Mouse (Mus musculus): ENCODE measurements at regions not wholly inside any gene's neighbourhood (a gene's known extent, or its start where the extent isn't known, plus 50 kb on each side); places are given as distances from the start of the nearest gene placed in this dataset.

DNA sequence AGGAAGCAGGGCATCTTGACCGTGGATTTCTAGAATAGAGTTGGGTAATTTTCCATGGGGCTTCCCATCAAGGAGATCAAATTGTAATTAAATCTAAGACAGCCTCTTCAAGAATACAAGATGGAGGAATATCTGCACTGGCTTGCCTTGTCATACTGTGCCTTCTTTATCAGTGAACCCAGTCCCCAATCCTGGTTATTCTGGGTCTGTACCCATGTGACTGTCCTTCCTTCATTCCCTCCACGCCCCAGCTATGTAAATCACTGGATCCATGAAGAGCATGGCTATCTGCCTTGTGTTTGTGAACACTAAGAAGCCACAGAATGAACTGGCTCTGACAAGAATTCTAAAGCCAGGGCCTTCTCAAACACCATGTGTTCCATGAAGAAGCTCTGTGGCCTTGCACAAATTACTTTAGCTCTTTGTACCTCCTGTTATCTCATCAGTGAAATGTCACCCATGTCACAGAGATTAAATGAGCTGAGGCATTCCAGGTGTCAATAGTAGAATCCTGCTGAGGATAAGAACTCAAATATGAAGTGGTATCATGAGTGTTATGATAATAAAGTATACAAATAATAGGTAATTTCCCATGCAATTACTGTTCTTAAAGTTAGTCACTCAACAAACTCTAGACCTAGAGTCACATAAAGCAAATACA is 637.0 kb upstream of the Cdh11 start:
- Histone ChIP-seq H3K79me3 (ENCODE audit: low read depth) (no peaks in the 10 kb centered on the region), H3K79me2 (ENCODE audit: control insufficient read depth, insufficient read depth) (no peaks in the 10 kb centered on the region), H3K27me3 (ENCODE audit: control insufficient read depth, insufficient read depth, insufficient read length) (no peaks in the 10 kb centered on the region), H3ac (ENCODE audit: control insufficient read depth, insufficient read length, low read depth) (no peak overlapping the region), H3K36me3 (ENCODE audit: control insufficient read depth, insufficient read depth) (no peaks in the 10 kb centered on the region), H3K4me3 (ENCODE audit: insufficient read depth, poor library complexity, severe bottlenecking) (no peak overlapping the region)
- TF ChIP-seq FOSL1 (IDR thresholded peaks at IDR 0.05; ENCODE audit: insufficient read depth, low read length, poor library complexity, severe bottlenecking) (no peak), CTCF (IDR thresholded peaks at IDR 0.05; ENCODE audit: control insufficient read depth, insufficient read depth, insufficient read length) (no peak), CEBPB (IDR thresholded peaks at IDR 0.05; ENCODE audit: low read depth) (no peak), USF1 (IDR thresholded peaks at IDR 0.05; ENCODE audit: low read depth) (no peak), MAX (IDR thresholded peaks at IDR 0.05) (no peak), MYOD1 (IDR thresholded peaks at IDR 0.05; ENCODE audit: control insufficient read depth, insufficient read length, low read depth) (no peak), MYOG (IDR thresholded peaks at IDR 0.05; ENCODE audit: control insufficient read depth, extremely low read depth, insufficient read length) (no peak)

GRCm38 (mm10) chr8:103425967-103426366 is 640.5 kb upstream of the Cdh11 start:
- no peak overlapping the region for H3K4me3 ChIP-seq (ENCODE audit: insufficient read depth, poor library complexity, severe bottlenecking)
- H3K79me2 ChIP-seq (ENCODE audit: control insufficient read depth, insufficient read depth) = no peaks in the 10 kb centered on the region
- no peak overlapping the region for H3ac ChIP-seq (ENCODE audit: control insufficient read depth, insufficient read length, low read depth)
- no peaks in the 10 kb centered on the region for H3K36me3 ChIP-seq (ENCODE audit: control insufficient read depth, insufficient read depth)
- no peaks in the 10 kb centered on the region for H3K79me3 ChIP-seq (ENCODE audit: low read depth)
- H3K27me3 ChIP-seq (ENCODE audit: control insufficient read depth, insufficient read depth, insufficient read length) = no peaks in the 10 kb centered on the region
- TF ChIP-seq CTCF (IDR thresholded peaks at IDR 0.05; ENCODE audit: control insufficient read depth, insufficient read depth, insufficient read length) (no peak), MAX (IDR thresholded peaks at IDR 0.05) (no peak), MYOG (IDR thresholded peaks at IDR 0.05; ENCODE audit: control insufficient read depth, extremely low read depth, insufficient read length) (no peak), CEBPB (IDR thresholded peaks at IDR 0.05; ENCODE audit: low read depth) (no peak), MYOD1 (IDR thresholded peaks at IDR 0.05; ENCODE audit: control insufficient read depth, insufficient read length, low read depth) (no peak), USF1 (IDR thresholded peaks at IDR 0.05; ENCODE audit: low read depth) (no peak), FOSL1 (IDR thresholded peaks at IDR 0.05; ENCODE audit: insufficient read depth, low read length, poor library complexity, severe bottlenecking) (no peak)

GRCm38 (mm10) chr8:103430874-103431492 is 645.5 kb upstream of the Cdh11 start:
- TF ChIP-seq MAX (IDR thresholded peaks at IDR 0.05) (no peak), CTCF (IDR thresholded peaks at IDR 0.05; ENCODE audit: control insufficient read depth, insufficient read depth, insufficient read length) (no peak), CEBPB (IDR thresholded peaks at IDR 0.05; ENCODE audit: low read depth) (no peak), USF1 (IDR thresholded peaks at IDR 0.05; ENCODE audit: low read depth) (no peak), MYOD1 (IDR thresholded peaks at IDR 0.05; ENCODE audit: control insufficient read depth, insufficient read length, low read depth) (no peak), MYOG (IDR thresholded peaks at IDR 0.05; ENCODE audit: control insufficient read depth, extremely low read depth, insufficient read length) (no peak), FOSL1 (IDR thresholded peaks at IDR 0.05; ENCODE audit: insufficient read depth, low read length, poor library complexity, severe bottlenecking) (no peak)
- H3K79me2 ChIP-seq (ENCODE audit: control insufficient read depth, insufficient read depth) = no peaks in the 10 kb centered on the region
- H3K79me3 ChIP-seq (ENCODE audit: low read depth) = no peaks in the 10 kb centered on the region
- no peaks in the 10 kb centered on the region for H3K27me3 ChIP-seq (ENCODE audit: control insufficient read depth, insufficient read depth, insufficient read length)
- H3K4me3 ChIP-seq (ENCODE audit: insufficient read depth, poor library complexity, severe bottlenecking) = no peak overlapping the region
- H3ac ChIP-seq (ENCODE audit: control insufficient read depth, insufficient read length, low read depth) = no peak overlapping the region
- H3K36me3 ChIP-seq (ENCODE audit: control insufficient read depth, insufficient read depth) = no peaks in the 10 kb centered on the region

DNA sequence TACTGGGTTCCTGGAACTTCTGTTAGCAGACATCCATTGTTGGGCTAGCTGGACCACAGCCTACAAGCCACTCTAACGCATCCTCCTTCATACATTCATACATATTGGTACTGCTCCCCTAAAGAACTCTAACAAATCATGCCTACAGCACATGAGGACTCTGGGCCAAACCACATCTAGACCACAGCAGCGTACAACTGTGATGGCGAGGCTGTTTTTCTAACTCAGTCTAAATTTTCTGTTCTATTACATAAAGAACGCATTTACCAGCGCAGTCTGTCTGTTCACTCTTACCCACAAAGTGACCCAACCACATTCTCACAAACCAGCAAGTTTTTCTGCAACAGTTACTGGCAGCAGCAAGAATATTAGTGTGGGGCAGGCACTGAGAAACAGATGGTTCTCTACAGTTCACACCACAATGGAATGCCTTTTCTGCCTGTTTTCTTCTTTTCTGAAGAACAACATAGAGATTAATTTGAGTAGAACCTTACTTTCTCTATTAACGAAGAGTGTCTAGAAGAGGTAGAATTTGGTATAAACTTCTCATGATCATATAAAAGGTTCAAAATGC is 648.2 kb upstream of the Cdh11 start:
- Histone ChIP-seq H3K79me3 (ENCODE audit: low read depth) (no peaks in the 10 kb centered on the region), H3K4me3 (ENCODE audit: insufficient read depth, poor library complexity, severe bottlenecking) (no peak overlapping the region), H3K27me3 (ENCODE audit: control insufficient read depth, insufficient read depth, insufficient read length) (no peaks in the 10 kb centered on the region), H3K79me2 (ENCODE audit: control insufficient read depth, insufficient read depth) (no peaks in the 10 kb centered on the region), H3K36me3 (ENCODE audit: control insufficient read depth, insufficient read depth) (no peaks in the 10 kb centered on the region), H3ac (ENCODE audit: control insufficient read depth, insufficient read length, low read depth) (no peak overlapping the region)
- TF ChIP-seq CEBPB (IDR thresholded peaks at IDR 0.05; ENCODE audit: low read depth) (no peak), MYOG (IDR thresholded peaks at IDR 0.05; ENCODE audit: control insufficient read depth, extremely low read depth, insufficient read length) (no peak), USF1 (IDR thresholded peaks at IDR 0.05; ENCODE audit: low read depth) (no peak), CTCF (IDR thresholded peaks at IDR 0.05; ENCODE audit: control insufficient read depth, insufficient read depth, insufficient read length) (no peak), FOSL1 (IDR thresholded peaks at IDR 0.05; ENCODE audit: insufficient read depth, low read length, poor library complexity, severe bottlenecking) (no peak), MAX (IDR thresholded peaks at IDR 0.05) (no peak), MYOD1 (IDR thresholded peaks at IDR 0.05; ENCODE audit: control insufficient read depth, insufficient read length, low read depth) (no peak)

DNA sequence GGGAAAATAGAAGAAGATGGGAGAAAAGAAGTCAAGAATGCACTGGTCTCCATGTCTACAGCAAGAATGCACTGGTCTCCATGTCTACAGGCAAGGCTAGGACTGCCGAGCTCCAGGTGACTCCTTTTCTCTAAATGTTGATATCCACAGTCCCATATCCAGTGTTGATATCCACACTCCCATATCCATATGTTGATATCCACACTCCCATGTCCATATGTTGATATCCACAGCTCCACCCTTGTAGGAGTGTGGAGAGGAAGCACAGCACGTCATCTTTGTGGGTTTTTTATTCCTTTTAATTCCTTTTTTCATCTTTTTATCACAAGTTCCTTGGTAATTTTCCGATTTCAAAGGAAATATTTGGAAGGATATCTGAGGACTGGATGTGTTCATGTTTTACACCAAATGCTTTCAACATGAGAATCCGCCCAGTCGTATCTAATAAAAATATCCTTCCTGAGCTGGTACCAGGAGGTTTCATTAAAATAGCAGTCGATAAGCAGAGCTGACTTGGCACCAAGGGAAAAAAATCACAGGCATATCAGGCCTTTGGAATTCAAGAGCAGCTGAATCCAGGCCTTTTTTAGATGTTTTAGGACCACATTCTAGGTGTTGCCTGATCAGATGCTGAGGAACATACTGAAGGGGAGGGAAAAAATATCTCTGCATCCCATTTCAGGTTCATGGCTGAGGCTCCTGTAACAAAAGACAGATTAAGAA is 653.7 kb upstream of the Cdh11 start:
- no peak for TF ChIP-seq MAX (IDR thresholded peaks at IDR 0.05)
- no peak for TF ChIP-seq FOSL1 (IDR thresholded peaks at IDR 0.05; ENCODE audit: insufficient read depth, low read length, poor library complexity, severe bottlenecking)
- TF ChIP-seq CEBPB (IDR thresholded peaks at IDR 0.05; ENCODE audit: low read depth) = no peak
- no peak for TF ChIP-seq USF1 (IDR thresholded peaks at IDR 0.05; ENCODE audit: low read depth)
- H3K36me3 ChIP-seq (ENCODE audit: control insufficient read depth, insufficient read depth) = no peaks in the 10 kb centered on the region
- H3K27me3 ChIP-seq (ENCODE audit: control insufficient read depth, insufficient read depth, insufficient read length) = no peaks in the 10 kb centered on the region
- H3K79me3 ChIP-seq (ENCODE audit: low read depth) = no peaks in the 10 kb centered on the region
- no peaks in the 10 kb centered on the region for H3K79me2 ChIP-seq (ENCODE audit: control insufficient read depth, insufficient read depth)
- no peak overlapping the region for H3ac ChIP-seq (ENCODE audit: control insufficient read depth, insufficient read length, low read depth)
- no peak overlapping the region for H3K4me3 ChIP-seq (ENCODE audit: insufficient read depth, poor library complexity, severe bottlenecking)

Data from C2C12 (cell line).